Mouse (Mus musculus): ENCODE data around the gene Snf8. TPM values are rescaled to one million over a fixed set of nuclear protein-coding genes. Genes with fewer than 3 reads are reported as not detected.

The Snf8 gene
- total RNA-seq, 2 experiments from 2014 or later: 85.8 to 89.6 TPM

DNA sequence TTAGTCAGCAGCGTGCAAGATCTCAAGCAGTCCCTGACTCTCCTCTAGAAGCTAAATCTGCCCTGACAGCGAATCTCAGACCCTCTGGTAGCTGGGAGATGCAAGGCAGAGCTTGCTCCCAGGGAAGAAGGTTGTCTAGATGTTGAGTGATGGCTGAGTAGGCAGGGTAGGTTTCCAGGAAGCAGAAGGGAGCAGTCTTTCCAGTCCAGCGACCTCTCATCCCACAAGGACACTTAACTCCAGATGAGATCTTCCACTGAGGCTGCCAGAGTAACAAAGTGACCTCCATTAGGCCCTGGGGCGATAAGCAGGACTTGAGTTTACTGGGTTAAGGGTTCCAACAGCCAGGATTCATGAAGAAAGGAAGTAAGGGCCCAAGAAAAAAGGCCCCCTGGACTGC lies 14.1 kb upstream of the Snf8 start:
- DNase-seq: no peak

DNA sequence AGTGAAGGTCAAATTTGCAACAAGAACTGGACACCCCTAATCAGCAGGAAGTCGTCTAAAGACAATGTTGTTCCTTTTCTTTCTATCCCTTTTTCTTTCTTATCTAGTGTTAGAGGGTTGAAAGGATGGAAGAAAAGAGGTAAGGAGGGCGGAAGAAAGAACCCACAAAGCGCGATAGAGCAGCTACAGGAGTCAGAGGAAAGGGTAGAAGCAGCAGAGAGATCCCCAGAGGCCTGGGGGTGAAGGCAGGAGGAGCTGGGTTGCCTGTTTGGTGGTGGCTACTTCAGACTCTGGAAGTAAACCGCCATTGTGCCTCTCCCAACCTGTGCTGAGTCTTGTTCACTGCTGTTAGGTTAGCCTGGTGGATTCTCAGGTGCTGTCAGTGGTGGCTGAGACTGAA lies 6.6 kb upstream of the Snf8 start:
- DNase-seq: no peak

DNA sequence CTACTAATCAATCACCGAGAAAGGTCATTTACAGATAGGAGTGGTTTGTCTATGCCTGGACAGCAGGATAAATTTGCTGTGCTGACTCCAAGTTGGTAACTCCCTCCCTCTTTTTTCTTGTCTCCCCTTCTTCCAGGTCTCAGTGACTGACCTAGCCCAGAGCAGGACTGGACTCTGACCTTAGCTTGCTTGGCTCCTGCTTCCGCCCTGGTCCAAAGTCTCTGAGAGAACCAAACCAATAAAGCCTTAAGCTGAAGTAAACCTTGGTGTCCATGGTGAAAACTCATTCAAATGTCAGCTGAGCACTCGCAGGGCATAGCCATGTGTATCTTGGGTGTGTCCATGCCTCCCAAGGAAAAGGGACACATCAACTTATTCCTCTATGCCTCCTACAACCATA lies 4.1 kb upstream of the Snf8 start:
- no peak for DNase-seq

DNA sequence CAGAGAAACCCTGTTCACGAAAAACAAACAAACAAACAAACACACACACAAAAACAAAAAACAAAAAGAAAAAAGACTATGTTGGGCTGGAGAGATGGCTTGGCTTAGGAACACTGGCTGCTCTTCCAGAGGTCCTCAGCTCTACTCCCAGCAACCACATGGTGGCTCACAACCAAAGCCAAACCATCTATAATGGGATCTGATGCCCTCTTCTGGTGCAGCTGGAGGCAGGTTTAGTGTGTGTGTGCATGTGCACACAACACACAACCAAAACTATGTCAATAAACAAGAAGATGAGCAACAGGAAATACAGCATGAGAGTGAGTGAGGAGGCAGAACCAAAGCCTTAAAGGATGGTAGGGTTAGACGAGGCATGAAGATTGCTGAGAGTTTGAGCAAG lies 3.0 kb upstream of the Snf8 start:
- no peak for DNase-seq

DNA sequence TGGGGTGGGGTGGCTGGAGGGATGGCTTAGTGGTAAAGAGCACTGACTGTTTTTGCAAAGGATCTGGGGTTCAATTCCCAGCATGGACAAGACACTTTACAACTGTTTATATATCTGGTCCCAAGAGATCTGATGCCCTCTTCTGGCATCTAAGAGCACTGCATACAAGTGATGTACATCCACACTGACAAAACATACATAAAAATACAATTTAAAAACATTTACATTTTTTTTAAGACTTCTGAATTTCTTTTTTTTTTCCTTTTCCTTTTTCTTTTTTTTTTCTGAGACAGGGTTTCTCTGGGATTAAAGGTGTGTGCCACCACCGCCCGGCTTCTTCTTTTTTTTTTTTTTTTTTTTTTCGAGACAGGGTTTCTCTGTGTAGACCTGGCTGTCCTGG lies 1.4 kb upstream of the Snf8 start:
- DNase-seq: no peak

DNA sequence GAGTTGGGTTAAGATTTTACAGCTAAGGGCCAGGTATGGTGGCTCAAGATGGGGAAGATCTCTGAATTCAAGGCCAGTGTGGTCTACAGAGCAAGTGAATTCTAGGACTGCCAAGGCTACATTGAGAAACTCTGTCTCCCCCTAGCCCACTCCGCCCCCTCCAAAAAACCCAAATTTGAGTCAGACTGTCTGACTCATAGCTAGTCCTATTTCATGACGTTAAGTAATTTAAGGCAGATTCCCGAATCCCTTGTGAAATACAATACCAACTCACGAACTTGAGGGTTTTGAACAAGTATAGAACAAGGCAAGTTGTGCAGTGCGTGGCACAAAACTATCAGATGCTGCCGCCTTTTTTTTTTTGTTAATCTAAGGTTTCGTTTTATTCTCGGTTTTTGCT lies 569 bp upstream of the Snf8 start:
- no peak for DNase-seq

DNA sequence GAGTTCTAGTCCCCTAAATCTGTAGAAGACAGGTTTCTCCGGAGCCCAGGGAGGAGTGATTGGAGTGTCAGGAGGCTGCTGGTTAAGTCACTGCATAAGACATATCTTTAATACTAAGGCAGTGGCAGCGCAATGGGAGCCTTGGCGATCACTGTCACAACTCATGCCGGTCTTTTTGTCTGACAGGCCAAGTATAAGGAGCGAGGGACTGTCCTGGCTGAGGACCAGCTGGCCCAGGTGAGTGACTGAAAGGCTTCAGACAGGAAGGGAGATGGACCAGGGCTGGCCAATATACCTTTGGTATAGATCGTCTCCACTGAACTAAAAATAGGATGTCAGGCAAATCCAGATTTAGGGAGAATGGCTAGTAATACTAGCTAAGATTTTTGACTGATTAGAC lies 448 bp downstream of the Snf8 start:
- no peak for DNase-seq

DNA sequence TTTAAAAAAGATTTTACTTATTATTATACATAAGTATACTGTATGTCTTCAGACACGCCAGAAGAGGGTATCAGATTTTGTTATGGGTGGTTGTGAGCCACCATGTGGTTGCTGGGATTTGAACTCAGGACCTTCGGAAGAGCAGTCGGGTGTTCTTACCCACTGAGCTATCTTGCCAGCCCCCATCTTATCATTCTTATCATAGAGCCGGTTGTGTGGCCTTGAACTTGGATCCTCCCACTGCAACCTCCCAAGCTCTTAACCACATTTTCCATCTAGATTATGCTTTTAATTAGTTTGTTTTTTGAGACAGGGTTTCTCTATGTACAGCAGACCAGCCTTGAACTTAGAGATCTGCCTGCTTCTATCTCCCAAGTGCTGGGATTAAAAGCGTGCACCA lies 2.8 kb downstream of the Snf8 start:
- DNase-seq: no peak

DNA sequence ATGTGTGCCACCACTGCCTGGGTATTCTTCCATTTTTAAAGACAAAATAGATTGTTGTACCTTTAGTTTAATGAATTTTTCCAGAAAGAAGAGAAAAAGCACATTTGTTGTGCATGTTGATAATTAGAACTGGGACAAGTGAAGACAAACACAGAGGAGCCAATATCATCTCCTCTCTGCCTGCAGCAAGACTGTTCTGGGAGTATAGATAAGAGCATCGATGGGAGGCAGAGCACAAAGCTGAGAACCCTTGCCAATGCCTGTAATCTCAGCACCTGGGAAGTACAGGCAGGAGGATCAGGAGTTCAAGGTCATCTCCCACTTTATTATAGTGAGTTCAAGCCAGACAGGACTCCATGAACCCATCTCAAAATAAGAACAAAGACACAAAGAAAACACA lies 3.9 kb downstream of the Snf8 start:
- no peak for DNase-seq

DNA sequence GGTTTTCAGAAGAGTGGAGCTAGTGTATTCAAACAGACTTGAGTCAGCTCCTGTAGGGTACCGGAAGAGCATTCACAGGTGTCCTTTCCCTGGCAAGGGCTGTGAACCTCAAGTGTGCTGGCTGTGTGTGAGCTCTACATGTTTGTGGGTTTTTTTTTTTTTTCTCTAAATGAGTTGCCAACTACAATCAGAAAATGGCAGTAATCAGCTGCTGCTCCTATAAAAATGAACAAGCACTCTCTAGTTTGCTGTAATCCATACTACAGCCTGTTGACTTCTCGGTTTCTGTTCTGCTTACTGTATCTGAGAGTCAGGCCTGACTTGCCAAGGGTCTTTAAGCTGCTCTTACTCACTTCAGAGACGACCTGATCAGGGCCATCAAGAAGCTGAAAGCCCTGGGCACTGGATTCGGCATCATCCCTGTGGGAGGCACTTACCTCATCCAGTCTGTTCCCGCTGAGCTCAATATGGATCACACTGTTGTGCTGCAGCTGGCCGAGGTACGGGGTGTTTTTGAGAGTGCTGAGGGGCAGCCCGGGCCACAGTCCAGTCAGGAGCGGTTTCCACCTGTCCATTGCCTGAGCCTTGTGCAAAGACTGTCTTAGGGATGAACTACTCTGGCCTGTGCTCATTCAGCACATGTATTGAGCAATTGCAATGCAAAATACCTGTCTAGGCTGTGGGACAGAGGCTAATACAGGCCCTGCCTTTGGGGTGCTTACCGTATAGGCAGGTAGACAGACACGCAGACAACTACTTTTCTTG lies 10.3 kb downstream of the Snf8 start:
- DNase-seq: no peak

DNA sequence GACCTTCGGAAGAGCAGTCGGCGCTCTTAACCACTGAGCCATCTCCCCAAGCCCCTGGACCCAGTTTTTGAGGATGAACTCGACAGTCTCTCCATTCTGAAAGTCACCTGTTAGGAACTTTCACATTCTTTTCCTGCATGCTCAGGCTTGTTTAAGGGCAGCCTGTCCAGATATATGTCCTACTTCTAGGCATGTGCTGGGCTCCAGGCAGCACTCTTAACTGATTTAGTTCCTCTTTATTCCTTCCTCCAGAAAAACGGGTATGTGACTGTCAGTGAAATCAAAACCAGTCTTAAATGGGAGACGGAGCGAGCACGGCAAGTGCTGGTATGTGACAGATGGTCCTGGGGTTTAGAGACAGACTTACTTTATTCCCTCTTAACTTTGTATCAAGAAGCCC lies 11.3 kb downstream of the Snf8 start:
- DNase-seq: no peak

DNA sequence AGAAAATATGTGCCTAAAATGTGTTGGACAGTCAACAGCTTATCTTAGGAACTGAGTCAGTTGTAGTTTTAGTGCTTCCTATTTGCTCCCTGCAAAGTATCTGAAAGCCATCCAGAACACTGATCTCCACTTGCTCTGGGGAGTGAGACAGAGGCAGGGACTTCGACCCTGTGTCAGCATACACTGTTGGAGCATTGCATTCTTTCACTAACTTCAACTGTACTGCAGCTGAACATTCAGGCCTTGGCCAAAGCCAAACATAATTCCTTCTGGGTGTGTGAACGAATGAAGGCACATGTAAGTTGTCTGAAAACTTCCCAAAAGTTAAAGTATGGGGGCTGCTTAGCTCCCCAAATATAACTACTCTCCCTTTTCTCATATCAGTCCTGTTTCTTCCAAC lies 12.1 kb downstream of the Snf8 start:
- DNase-seq: no peak

DNA sequence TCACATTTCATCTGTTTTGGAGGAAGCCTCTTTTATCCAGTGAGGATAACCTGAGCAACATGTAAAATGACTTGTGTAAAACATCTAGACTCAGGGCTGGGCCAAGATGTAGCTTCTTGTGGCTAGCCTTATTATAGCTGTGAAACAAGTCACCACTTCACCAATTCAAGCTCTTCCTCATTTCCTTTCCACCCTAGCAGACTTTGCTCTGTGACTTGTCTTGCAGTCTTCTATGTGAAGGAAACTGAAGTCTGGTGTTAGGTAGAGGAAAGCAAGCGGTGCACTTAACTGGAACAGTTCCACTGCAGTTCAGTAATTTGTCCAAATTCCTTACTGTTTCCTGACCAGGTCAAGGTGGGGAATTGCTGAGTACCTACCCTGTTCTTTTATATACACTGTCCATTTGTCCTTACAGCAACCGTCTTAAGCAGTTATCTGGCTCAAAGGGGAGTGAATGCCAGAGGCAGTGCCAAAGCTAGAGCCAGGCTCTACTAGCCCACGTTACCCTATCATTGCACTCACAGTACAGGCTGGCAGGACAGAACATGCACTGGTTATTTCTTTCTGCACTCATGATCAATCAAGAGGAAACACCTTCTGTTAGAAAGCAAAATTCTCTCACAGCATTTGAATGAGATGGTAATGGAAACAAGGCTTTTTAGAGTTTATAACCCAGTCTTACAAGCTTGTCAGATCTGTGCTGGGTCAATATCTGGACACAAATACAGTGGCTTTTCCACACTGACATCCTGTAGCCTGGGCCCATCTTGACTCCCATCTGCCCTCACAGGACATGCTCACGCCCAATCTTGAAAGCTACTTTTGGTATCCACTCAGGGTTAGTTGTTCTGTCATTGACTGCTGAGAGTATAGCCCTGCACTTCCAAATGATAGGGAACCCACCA lies 13.0 kb downstream of the Snf8 start:
- no peak for DNase-seq

DNA sequence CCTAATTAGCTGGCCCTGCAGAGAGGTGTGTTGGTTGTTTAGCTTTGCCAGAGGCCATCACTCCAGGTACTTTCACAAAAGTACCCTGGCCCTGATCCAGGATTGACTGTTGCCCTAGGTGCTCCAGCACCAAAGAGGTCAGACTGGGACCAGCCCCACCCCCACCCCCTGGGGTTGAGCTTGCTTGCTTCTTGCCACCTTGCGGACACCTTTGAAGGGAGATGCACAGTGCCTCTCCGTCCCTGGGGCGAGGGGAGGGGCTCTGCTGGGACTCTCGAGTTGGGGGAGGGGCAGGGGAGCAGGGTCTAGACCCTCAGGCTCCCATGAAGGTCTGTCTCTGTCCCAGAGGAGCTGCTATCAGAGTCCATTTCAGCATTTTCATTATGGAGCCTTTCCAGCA lies 15.3 kb downstream of the Snf8 start:
- DNase-seq: no peak

DNA sequence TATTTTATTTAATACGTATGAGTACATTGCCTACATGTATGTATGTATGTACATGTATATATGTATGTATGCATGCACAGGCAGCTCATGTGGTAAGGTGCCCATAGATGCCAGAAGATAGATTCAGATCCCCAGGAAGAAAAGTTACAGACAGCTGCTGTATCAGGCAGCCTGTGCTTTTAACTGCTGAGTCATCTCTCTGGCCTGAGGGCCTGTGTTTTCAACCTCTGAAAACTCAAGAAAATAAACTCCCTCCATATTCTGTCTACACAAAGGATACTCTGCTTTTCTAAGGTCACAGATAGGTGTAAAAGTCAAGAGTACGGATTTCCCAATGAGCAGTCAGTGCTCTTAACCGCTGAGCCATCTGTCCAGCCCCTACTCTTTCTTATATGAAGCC lies 16.2 kb downstream of the Snf8 start:
- no peak for DNase-seq

DNA sequence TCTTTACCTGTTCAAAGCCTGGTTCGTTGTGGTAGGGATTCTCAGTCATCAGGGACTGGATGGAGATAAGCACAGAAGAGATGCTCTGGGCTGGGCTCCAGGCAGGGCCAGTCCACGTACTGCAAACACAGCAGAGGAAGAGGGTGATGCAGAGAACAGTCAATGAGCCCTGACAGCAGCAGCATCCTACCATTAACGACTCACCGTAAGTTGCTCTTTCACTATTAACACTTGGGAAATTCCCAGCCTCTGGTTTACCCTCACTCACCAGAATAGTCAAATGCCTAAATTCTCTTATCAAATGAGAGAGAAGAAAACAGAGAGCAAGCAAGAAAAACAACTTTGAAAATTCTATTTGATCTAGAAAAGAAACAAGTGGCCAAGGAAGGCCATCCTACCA lies 23.6 kb downstream of the Snf8 start:
- DNase-seq: no peak

DNA sequence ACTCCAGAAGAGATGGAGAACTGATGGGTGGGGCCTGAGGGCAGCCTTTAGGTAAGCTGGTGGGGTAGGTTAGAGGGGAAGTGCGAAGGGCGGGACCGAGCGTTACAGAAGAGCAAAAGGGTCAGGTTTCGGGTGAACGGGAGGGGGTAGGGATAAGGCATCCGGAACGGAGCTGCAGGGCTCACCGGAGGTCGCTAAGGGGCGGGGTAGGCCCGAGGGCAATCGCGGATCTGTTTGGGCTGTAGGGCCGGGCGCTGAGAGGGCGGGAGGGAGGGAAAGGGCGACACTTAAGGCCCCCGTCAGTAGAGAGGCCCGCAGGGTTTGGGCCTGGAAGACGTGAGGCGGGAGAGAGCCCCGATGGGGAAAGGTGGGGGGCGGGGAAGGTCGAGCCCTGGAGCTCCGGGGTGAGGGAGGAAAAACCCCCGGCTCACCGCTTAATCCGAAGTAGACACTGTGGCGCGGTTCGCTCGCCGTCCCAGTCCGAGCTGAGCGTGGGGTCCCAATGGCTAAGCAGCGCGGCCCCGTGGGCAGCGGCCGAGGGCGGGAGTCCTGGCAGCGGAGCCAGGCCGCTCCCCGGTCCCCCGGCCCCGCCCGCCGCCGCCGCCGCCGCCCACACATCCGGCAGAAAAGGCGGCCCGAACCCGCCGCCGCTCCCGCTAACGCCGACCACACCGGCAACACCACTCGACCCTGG lies 30.0 kb downstream of the Snf8 start:
- no peak for DNase-seq

DNA sequence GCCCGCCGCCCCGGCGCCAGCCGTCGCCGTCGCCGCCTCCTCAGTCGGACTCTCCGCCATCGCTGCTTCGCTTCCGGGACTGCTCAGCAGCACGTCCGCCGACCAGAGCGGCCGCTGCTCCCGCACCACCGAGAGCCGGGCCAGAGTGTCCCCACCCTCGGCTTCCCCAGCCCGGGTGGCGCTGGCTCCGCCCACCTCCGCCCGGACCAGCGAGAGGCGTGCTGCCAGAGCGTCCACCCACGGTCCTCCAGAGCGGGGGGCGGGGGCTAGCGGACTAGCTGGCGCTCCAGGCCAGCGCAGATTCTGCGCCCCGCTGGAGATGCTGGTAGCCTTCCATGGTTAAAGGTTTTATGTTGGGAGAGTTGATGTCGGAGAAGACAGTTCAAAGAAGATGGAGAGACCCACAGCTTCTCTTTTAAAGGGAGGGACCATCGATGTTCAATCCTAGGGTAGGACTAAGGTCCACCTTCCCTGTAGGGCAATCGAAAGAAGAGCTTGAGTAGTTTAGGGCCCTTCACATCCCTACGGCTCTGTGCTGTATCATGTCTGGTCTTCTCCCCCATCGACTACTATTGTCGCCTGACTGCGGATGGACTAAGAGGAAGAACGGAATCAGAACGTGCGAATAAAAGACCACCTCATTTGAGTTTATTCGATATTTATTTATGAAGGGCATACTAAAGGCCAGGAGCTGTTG lies 30.7 kb downstream of the Snf8 start, which contains the start of gene Ube2z:
TSS of gene Ube2z (minus strand) at position 174 of the 697 bp plus-strand sequence.
- DNase-seq: peak; percentile 99 to 100

DNA sequence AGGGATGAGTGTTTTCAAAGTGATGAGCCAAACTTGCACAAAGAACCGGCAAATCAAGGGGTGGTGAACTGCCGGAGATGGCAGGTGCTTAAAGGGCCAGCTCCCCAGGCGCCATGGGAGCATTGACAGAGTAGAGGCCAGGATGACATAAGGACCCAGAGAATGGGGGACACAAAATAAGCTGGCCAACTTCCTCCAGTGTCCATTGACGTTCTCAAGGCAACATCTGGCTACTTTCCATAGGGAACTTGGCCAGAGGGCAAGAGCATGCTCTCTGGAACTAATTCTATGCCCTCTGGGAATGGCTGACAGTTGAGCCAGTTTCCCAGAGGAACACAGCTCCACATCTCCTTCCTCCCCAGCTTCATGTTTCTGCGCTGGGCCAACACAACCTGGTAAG lies 33.5 kb downstream of the Snf8 start:
- peak in 1 of 2 experiments; percentile 13 for DNase-seq

DNA sequence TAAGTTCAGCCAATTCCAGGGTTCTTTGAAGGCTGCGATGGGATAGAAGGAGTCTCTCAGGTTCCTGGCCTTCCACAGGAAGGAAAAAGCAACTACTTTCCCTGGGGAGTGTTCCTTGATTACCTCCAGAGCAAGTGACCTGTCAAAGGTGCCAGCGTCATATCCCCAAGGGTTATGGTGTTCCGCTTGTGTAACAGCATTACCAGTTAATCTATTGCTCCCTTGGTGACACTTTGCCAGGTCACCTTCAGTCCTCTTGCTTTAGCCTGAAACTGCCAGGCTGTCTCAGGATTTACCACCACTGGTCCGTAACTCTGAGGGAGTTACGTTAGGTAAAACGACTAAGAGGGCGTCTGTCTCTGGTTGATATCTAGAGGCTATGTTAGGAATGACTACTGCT lies 35.7 kb downstream of the Snf8 start:
- peak in 1 of 2 experiments; percentile 22 for DNase-seq

DNA sequence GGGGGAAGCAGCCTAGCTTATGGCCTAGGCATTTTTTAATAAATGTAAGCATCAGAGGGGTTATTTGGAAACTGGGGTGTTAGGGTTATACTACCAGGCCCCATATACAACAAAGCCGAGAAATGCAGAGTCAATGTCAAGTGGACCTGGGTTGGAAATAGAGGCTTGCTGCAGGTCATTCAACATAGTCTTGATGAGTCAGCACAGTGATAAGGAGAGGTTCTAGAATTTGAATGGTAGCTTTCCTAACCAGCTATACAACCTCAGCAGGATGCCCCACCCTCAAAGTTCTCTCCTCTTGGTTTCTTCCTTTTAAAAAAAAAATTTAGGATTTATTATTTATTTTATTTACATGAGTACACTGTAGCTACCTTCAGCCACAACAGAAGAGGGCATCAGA lies 36.3 kb downstream of the Snf8 start:
- no peak for DNase-seq

DNA sequence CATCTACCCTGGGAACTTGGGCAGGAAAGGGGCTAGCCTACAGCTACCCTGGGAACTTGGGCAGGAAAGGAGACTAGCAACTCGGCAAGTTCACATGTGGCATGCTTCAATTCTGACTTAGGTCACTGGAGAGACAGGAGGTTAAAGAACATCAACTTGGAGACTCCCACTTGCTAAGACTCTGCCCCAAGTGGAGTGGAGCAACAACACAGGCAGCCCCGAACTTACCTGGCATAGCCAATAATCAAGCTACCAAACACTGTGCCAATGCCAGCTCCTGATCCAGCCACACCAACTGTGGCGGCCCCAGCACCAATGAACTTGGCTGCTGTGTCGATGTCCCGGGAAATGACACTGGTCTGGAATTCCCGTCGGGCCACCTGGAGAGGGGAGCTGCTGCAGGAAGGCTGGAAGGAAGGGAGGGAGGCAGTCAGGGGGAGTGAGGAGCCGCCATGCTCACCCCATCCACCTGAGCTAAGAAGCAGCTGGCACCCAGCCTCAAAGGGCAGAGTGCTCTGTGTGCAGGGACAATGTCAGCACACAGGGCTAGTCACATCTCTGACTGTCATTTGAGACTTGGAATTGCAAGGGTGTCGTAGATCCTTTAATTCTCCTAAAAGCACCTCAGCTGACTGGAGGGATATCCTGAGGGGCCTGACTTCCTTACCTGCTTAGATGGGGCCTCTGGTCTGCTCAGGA lies 38.8 kb downstream of the Snf8 start:
- DNase-seq: no peak

All from adrenal gland, postnatal 36 days (tissue).